Mouse (Mus musculus) liver, embryonic 15.5 days (tissue): Measurements from ENCODE around the gene Gpr183. TPM values are rescaled to one million over a fixed set of nuclear protein-coding genes. Genes with fewer than 3 reads are reported as not detected.

Experiments used
- ATAC-seq: fragments of 200-750 bp; cut with Nextera tagmentation; 2 replicates; pipeline ENCODE4 v1.8.0; 2017; ENCODE audit warnings: moderate number of reproducible peaks, mild to moderate bottlenecking, moderate library complexity; ENCODE audit not compliant: insufficient read depth
- H3K27ac ChIP-seq: fragments of 300-500 bp; sonication (generic); replicated peaks from 2 replicates; pipeline ENCODE4 v1.5.1; 2015; ENCODE audit warnings: mild to moderate bottlenecking, inconsistent platforms
- H3K27me3 ChIP-seq: fragments of 300-500 bp; sonication (generic); 2 replicates; pipeline ENCODE4 v1.6.1; 2015; ENCODE audit warnings: mild to moderate bottlenecking, inconsistent platforms
- H3K36me3 ChIP-seq: fragments of 300-500 bp; sonication (generic); replicated peaks from 2 replicates; pipeline ENCODE4 v1.6.1; 2015; ENCODE audit warnings: moderate library complexity, mild to moderate bottlenecking, inconsistent platforms
- H3K4me1 ChIP-seq: fragments of 300-500 bp; sonication (generic); replicated peaks from 2 replicates; pipeline ENCODE4 v1.6.1; 2015; ENCODE audit warnings: inconsistent platforms
- H3K4me2 ChIP-seq: fragments of 300-500 bp; sonication (generic); 2 replicates; pipeline ENCODE4 v1.6.1; 2015; ENCODE audit warnings: moderate library complexity, mild to moderate bottlenecking, inconsistent platforms
- H3K4me3 ChIP-seq: fragments of 300-500 bp; sonication (generic); replicated peaks from 2 replicates; pipeline ENCODE4 v1.5.1; 2015; ENCODE audit warnings: mild to moderate bottlenecking, inconsistent platforms
- H3K9ac ChIP-seq: fragments of 300-500 bp; sonication (generic); 2 replicates; pipeline ENCODE4 v1.6.1; 2015; ENCODE audit warnings: moderate library complexity, mild to moderate bottlenecking, inconsistent platforms
- H3K9me3 ChIP-seq: fragments of 300-500 bp; sonication (generic); replicated peaks from 2 replicates; pipeline ENCODE4 v1.6.1; 2016; ENCODE audit warnings: inconsistent platforms
- WGBS: fragments of 180-500 bp; shearing (Covaris S2); methylation state at CpG from one replicate; pipeline ENCODE4 v1.1.7; 2015; ENCODE audit warnings: mixed read lengths; ENCODE audit not compliant: insufficient replicate concordance; 5-methylcytosine and 5-hydroxymethylcytosine counted together
- polyA plus RNA-seq: library from polyadenylated mRNA; unstranded; fragments of >200 nt; fragmentation: Nextera tagmentation; extraction: Ambion mirVana; gene quantifications from 2 replicates; pipeline ENCODE4 v1.2.1, GENCODE M21; 2015

The Gpr183 gene
- polyA plus RNA-seq, 1 experiment from 2014 or later, result 1.5 TPM

DNA sequence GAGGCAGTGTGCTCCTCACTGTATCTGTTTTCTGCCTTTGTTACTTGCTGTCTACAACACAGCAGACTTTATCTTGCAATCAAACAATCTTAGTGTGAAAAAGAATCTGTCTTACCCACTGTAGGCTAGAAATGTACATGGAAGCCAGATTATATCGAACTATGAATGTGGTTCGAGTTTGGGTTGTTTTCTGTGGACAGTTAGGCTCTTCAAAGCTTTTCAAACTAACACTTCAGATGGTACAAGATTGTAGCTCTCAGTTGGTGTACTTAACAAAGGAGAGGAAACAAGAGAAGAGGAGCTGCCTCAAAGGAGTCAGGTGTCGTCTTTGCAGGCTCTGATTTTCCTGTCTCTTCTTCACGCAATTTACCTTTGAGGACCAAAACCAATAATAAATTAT, 22.7 kb upstream of the Gpr183 start:
- H3K27ac ChIP-seq, result no peak overlapping the region
- no peak for ATAC-seq
- H3K9ac ChIP-seq, result no peak overlapping the region
- no peaks in the 10 kb centered on the region for H3K36me3 ChIP-seq
- H3K4me2 ChIP-seq, result no peak overlapping the region
- peaks cover 33% of the 10 kb centered on the region for H3K4me1 ChIP-seq
- H3K9me3 ChIP-seq, result no peaks in the 10 kb centered on the region
- no peak overlapping the region for H3K4me3 ChIP-seq
- no peaks in the 10 kb centered on the region for H3K27me3 ChIP-seq
- 60% methylated on average over 4 of the region's 4 CpGs for WGBS

DNA sequence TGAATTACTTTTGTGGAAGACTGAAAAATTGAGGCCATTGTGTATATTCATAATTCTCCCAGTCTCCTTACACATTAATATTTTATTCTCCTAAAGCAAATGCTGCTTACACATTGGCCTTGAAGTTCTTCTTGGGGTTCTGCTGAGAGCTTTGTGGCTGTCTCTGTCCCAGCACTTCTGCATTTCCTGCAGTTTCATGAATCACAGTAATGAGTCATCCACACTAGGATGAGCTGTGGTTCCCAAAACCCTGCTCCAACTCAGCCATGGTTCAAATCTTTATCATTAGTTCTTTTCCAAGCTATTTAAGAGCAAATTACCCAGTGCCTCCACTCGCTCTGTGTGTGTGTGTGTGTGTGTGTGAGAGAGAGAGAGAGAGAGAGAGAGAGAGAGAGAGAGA, 22.3 kb upstream of the Gpr183 start:
- no peak overlapping the region for H3K4me2 ChIP-seq
- H3K27me3 ChIP-seq, result no peaks in the 10 kb centered on the region
- peaks cover 33% of the 10 kb centered on the region for H3K4me1 ChIP-seq
- no peaks in the 10 kb centered on the region for H3K36me3 ChIP-seq
- WGBS, result 50% methylated on average over 1 of the region's 1 CpGs
- H3K9ac ChIP-seq, result no peak overlapping the region
- H3K9me3 ChIP-seq, result no peaks in the 10 kb centered on the region
- H3K27ac ChIP-seq, result no peak overlapping the region
- no peak for ATAC-seq
- H3K4me3 ChIP-seq, result no peak overlapping the region

GRCm38 (mm10) chr14:121986028-121986427, 21.0 kb upstream of the Gpr183 start:
- Histone ChIP-seq H3K9ac (no peak overlapping the region), H3K9me3 (no peaks in the 10 kb centered on the region), H3K27ac (no peak overlapping the region), H3K27me3 (no peaks in the 10 kb centered on the region), H3K4me3 (no peak overlapping the region), H3K4me1 (peaks cover 33% of the 10 kb centered on the region), H3K4me2 (no peak overlapping the region), H3K36me3 (no peaks in the 10 kb centered on the region)
- no peak for ATAC-seq
- 57% methylated on average over 6 of the region's 6 CpGs for WGBS

GRCm38 (mm10) chr14:121985477-121985876, 20.5 kb upstream of the Gpr183 start:
- Histone ChIP-seq H3K27me3 (no peaks in the 10 kb centered on the region), H3K36me3 (no peaks in the 10 kb centered on the region), H3K27ac (no peak overlapping the region), H3K4me1 (peaks cover 33% of the 10 kb centered on the region), H3K4me3 (no peak overlapping the region), H3K4me2 (no peak overlapping the region), H3K9ac (no peak overlapping the region), H3K9me3 (no peaks in the 10 kb centered on the region)
- 21% methylated on average over 3 of the region's 3 CpGs for WGBS
- no peak for ATAC-seq

DNA sequence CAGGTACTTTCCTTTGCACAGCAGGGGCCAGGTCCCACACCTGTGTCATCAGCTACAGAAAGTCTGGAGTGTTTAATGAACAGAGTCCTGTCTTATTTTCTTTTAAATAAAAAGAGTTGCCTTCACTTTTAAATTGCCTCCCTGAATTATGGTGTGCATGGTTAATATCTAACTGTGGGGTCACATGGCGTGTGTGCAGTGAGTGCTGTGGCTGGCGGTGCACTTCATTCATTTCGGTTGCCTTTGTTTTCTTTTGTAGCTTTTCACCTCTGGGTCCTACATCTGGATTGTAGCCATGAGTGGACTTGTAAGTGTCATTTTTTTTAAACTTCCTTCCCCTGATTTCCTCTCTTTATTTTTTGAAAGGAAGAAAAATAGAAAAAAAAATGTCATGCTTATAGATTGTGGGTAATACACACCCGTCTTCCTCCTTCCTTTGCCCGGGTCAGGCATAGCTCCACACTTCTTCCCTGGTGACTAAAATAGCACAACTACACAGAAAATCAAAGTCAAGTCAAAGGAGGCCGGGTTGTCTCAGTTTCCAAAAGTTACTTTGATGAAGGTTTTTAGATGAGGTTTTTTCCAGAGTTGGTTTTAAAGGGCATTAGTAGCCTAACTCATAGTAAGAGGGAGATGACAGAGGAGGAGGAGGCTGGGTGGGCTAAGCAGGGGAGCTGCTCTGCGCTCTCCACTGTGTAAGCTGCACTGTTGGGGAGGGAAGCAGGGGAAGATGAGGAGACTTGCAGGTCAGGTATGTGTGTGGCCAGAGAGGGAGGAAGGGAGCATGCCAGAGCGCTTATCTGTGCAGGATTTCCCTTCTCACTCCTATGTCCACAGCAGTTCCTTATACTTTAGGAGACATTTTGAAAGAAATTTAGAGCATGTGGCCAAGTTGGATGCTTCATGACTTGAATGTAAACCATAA, 18.3 kb upstream of the Gpr183 start:
- Histone ChIP-seq H3K27ac (0 out of 2 replicates have a peak overlapping the region, but pooled peaks have one; percentile 29), H3K27me3 (no peaks in the 10 kb centered on the region), H3K4me2 (no peak overlapping the region), H3K9ac (no peak overlapping the region), H3K9me3 (no peaks in the 10 kb centered on the region), H3K4me3 (no peak overlapping the region), H3K36me3 (no peaks in the 10 kb centered on the region), H3K4me1 (peaks cover 18% of the 10 kb centered on the region)
- ATAC-seq, result 0 out of 2 replicates have a peak, but pooled peaks have one; percentile 44
- WGBS, result 33% methylated on average over 8 of the region's 8 CpGs

DNA sequence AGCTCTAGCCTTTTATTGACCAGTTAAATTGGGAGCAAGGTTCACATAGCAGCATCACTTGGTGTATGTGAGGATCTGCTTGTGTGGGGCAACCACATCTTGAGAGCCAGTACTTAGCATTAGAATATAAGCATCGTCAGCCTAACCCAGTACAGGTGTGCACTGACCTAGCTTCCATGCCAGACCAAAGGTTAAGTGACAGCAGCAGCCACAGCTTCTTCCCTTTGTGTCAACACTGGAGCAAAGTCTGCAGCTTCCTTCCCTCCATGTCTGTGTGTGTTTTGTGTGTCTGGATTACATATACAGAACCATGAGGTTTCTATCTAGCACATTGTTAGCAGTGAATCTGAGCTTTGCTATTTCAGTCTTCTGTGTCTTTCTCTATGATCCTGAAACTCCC, 16.5 kb upstream of the Gpr183 start:
- no peak overlapping the region for H3K27ac ChIP-seq

DNA sequence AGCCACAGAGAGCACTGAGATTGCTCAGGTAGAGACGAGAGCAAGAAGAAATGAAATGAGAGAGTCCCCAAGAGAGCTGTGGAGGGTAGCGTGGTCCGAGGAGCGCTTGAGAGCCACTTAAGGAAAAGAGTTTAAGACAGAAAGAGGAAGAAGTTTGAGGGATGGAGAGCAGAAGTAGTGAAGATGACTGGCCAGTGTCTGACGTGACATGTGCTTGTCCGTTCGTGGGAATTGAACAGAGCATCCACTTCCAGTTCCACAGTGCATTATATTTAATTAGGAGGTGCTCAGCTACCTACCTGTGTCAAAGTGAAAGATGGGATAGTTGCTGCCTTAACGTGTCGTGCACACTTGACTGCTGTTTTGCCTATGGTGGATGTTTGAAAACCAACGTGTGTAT, 8.1 kb upstream of the Gpr183 start:
- Histone ChIP-seq H3K27me3 (no peaks in the 10 kb centered on the region), H3K36me3 (0 out of 2 replicates have a peak, but pooled peaks cover 3% of the 10 kb centered on the region), H3K4me2 (no peak overlapping the region), H3K9ac (no peak overlapping the region), H3K4me1 (no peaks in the 10 kb centered on the region), H3K27ac (no peak overlapping the region), H3K4me3 (no peak overlapping the region), H3K9me3 (0 out of 2 replicates have a peak, but pooled peaks cover 3% of the 10 kb centered on the region)
- ATAC-seq, result no peak
- 60% methylated on average over 10 of the region's 10 CpGs for WGBS

More for the DNA sequence above, 16.5 kb upstream of the Gpr183 start:
- WGBS, result 62% methylated on average over 1 of the region's 1 CpGs
- Histone ChIP-seq H3K9me3 (no peaks in the 10 kb centered on the region), H3K4me1 (peaks cover 17% of the 10 kb centered on the region), H3K36me3 (no peaks in the 10 kb centered on the region), H3K27me3 (no peaks in the 10 kb centered on the region), H3K4me2 (no peak overlapping the region), H3K9ac (no peak overlapping the region), H3K4me3 (no peak overlapping the region)
- ATAC-seq, result no peak

DNA sequence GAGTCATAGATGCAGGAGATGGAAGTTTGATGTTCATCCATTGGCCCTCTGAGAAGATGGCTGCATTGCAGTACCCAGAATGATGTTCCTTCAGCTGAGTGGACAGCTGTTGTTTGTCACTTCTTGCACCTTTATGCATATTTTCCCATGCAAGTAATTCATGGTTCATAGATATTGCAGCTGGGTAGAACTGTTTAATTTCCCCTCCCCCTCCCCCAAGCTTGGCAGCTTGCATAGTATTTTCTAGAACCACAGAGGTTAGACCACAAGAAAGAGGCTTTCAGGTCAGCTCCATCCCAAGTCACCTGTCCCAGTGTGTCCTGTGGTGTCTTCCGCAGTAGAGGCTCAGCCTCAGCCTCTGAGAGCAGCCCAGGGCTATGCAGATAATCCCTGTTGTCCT, 5.4 kb upstream of the Gpr183 start:
- WGBS, result 70% methylated on average over 1 of the region's 1 CpGs
- no peak overlapping the region for H3K9ac ChIP-seq

DNA sequence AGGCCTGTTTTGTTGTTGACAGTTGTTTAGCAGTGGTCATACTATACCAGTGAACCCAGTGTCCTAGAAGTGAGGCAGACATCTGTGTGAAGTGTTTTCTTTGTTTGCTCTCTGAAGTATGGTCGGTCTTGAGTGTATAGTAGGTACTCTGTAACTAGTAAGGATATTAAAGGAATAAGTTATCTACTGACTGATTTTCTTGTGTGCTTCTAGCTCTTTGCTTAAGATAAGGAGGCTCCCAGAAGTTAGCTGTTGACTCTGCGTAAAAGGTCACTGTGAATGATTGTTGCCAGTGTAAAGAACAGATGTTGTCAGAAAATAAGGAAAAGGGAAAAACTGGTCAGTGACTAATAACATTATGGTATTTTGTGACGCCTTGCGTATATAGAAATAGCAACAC, 2.1 kb upstream of the Gpr183 start:
- Histone ChIP-seq H3K27ac (no peak overlapping the region), H3K27me3 (no peaks in the 10 kb centered on the region), H3K9me3 (no peaks in the 10 kb centered on the region), H3K4me1 (peaks cover 16% of the 10 kb centered on the region), H3K4me3 (no peak overlapping the region), H3K4me2 (no peak overlapping the region), H3K36me3 (no peaks in the 10 kb centered on the region), H3K9ac (no peak overlapping the region)
- WGBS, result 60% methylated on average over 4 of the region's 4 CpGs
- no peak for ATAC-seq

More for the DNA sequence above, 5.4 kb upstream of the Gpr183 start:
- no peak overlapping the region for H3K4me3 ChIP-seq
- no peaks in the 10 kb centered on the region for H3K9me3 ChIP-seq
- H3K4me1 ChIP-seq, result no peaks in the 10 kb centered on the region
- H3K27me3 ChIP-seq, result no peaks in the 10 kb centered on the region
- no peak overlapping the region for H3K4me2 ChIP-seq
- no peak for ATAC-seq
- 0 out of 2 replicates have a peak, but pooled peaks cover 3% of the 10 kb centered on the region for H3K36me3 ChIP-seq
- H3K27ac ChIP-seq, result no peak overlapping the region

DNA sequence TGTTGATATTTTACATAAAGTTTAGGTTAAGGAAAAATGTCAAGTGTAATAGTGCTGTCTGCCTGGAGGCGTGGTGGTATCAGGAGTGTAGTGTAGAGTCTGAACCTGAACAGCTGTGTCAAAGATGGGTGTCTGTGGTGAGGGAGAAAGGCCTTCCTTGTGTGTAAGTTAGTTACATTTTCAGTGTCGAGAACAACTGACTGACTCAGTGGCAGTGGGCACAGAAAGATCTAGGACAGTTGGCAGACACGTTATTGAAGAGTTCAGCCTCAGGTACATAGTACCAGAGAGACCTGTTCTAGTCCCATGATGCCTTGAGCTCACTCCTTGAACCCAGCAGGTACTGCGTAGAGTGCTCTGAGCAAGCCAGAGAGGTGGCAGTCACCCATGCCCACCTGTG, 466 bp upstream of the Gpr183 start:
- Histone ChIP-seq H3K9ac (no peak overlapping the region), H3K36me3 (no peaks in the 10 kb centered on the region), H3K27ac (no peak overlapping the region), H3K9me3 (no peaks in the 10 kb centered on the region), H3K4me3 (no peak overlapping the region), H3K4me2 (no peak overlapping the region), H3K4me1 (peaks cover 30% of the 10 kb centered on the region), H3K27me3 (no peaks in the 10 kb centered on the region)
- ATAC-seq, result no peak
- 74% methylated on average over 4 of the region's 4 CpGs for whole genome bisulfite sequencing

DNA sequence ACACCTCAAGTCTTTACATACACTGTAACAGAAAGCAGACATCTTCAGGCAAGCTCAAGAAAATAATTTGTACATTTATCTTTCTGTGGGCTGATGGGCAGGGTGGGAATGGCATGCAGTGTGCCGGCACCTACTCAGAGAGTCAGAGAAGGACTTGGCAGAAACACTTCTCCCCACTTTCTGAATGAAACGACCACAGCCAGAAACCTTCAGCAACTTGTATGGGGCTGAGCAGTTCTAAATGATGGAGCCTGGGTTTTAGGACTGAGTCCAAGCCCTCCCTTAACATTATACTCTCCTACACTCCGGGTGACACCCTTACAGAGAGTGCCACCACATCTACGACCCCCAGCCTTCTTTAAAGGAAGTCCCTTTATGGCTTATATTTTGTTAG, 1.1 kb downstream of the Gpr183 start:
- 36% methylated on average over 4 of the region's 4 CpGs for WGBS
- Histone ChIP-seq H3K9ac (no peak overlapping the region), H3K27ac (no peak overlapping the region), H3K36me3 (no peaks in the 10 kb centered on the region), H3K9me3 (no peaks in the 10 kb centered on the region), H3K27me3 (no peaks in the 10 kb centered on the region), H3K4me3 (no peak overlapping the region), H3K4me1 (peaks cover 30% of the 10 kb centered on the region), H3K4me2 (peak overlapping the region; percentile 17)
- 0 out of 2 replicates have a peak, but pooled peaks have one; percentile 9 for ATAC-seq
